Mouse (Mus musculus) CD4-positive, CD25-positive, alpha-beta regulatory T cell (primary cell): ENCODE data around the gene Nudt5. TPM values are rescaled to one million over a fixed set of nuclear protein-coding genes. Genes with fewer than 3 reads are reported as not detected.

ENCODE experiments used
- polyA plus RNA-seq: library from polyadenylated mRNA; unstranded; fragments of 100-300 nt; shearing (Covaris generic); gene quantifications from one replicate; pipeline ENCODE4 v1.2.1, GENCODE M21; 2017

Nudt5 gene
- 34.5 TPM for polyA plus RNA-seq

GRCm38 (mm10) chr2:5844873-5845631, at the start of gene Nudt5, which contains the start of gene Cdc123:
Gene Nudt5 (plus strand): TSS chr2:5845019.
Gene Cdc123 (minus strand): TSS chr2:5845164.

GRCm38 (mm10) chr2:5862834-5863233, 18.0 kb downstream of the Nudt5 start, which contains the start of gene Gm13199:
Gene Gm13199 (minus strand): TSS chr2:5862934.

DNA sequence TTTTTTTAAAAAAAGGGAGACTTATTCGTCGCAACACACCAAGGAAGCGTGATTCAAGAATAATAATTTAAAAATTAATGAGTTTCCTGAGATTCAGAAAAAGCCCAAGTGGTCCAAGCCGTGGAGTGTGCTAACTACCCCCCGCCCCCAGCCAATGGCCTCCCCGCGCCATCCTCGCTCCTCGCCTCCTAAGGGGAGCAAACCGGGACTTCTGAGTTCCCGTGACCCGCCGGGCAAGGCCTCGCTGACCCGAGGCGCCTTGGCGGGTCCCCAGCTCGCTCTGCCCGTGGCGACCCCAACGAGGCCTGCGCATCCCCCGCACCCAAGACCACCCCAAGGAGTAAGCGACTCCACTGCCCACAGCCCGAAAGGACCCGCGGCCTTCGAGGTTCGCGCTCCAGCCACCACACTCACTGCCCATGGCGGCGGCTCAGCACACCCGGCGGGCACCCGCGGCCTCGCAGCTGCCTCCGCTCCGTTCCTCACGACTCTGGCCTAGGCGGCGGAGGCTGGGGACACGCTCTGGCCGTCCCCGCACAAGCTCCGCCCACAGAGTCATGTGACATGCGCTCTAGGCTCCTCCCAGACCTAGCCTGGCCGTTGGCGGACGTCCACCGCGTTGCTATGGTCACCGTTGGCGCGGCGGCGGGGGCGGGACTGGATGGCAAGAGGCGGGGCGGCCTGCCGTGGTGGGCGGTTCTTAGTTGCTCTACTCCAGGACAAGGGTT, 50.2 kb downstream of the Nudt5 start, which contains the start of gene Sec61a2:
Gene Sec61a2 (minus strand): TSS at position 590 of the 728 bp plus-strand sequence.

Other genes with a start within 250 kb of the Nudt5 start
- 41.3 TPM for gene Camk1d, start 130.5 kb upstream of the Nudt5 start, polyA plus RNA-seq
- 191 TPM for gene Cdc123, start 145 bp downstream of the Nudt5 start, polyA plus RNA-seq
- 1.8 TPM for gene Gm13199, start 17.9 kb downstream of the Nudt5 start, polyA plus RNA-seq
- 25.3 TPM for gene Sec61a2, start 50.4 kb downstream of the Nudt5 start, polyA plus RNA-seq
- 0.29 TPM for gene Dhtkd1, start 97.8 kb downstream of the Nudt5 start, polyA plus RNA-seq
- 17.4 TPM for gene Upf2, start 106.5 kb downstream of the Nudt5 start, polyA plus RNA-seq